Mouse (Mus musculus) megakaryocyte, embryonic 14.5 days (primary cell): ENCODE measurements around the gene Klrd1. TPM values are rescaled to one million over a fixed set of nuclear protein-coding genes. Genes with fewer than 3 reads are reported as not detected.
"Not testable (repeated sequence)": the region's sequence is repeated elsewhere in the genome, so short reads cannot be mapped to it uniquely, and the experiment has no call there.

Source experiments
- H3K27me3 ChIP-seq: replicated peaks from 2 replicates; pipeline ENCODE3; 2012; ENCODE audit warnings: inconsistent platforms
- H3K36me3 ChIP-seq: replicated peaks from 2 replicates; pipeline ENCODE3; 2012; ENCODE audit warnings: low read length, inconsistent platforms, mixed read lengths
- H3K4me1 ChIP-seq: 2 replicates; pipeline ENCODE4 v1.6.1; 2012; ENCODE audit warnings: inconsistent platforms
- H3K4me3 ChIP-seq: replicated peaks from 2 replicates; pipeline ENCODE3; 2012; ENCODE audit warnings: moderate library complexity, mild to moderate bottlenecking, inconsistent platforms
- H3K9me3 ChIP-seq: 2 replicates; pipeline ENCODE4 v1.6.1; 2012; ENCODE audit warnings: inconsistent platforms
- FLI1 ChIP-seq: IDR thresholded peaks from 2 replicates; pipeline ENCODE4 v1.6.1; 2012; ENCODE audit warnings: low read length, inconsistent platforms, mixed read lengths
- GATA1 ChIP-seq: IDR thresholded peaks from 3 replicates; pipeline ENCODE4 v1.6.1; 2012; ENCODE audit warnings: mixed read lengths, low read length, inconsistent platforms, borderline replicate concordance
- polyA plus RNA-seq: library from polyadenylated mRNA; stranded (reverse); fragments of >175 nt; gene quantifications from 2 replicates; pipeline ENCODE4 v1.2.3, GENCODE M21; 2012; ENCODE audit warnings: low replicate concordance; ENCODE audit not compliant: insufficient read depth

Gene Klrd1
- polyA plus RNA-seq, 1 experiment: not detected

- peaks cover 2% of the 10 kb centered on the region for H3K27me3 ChIP-seq
- H3K4me3 ChIP-seq: no peak overlapping the region
- TF ChIP-seq FLI1 (no peak), GATA1 (no peak)
- H3K36me3 ChIP-seq: no peaks in the 10 kb centered on the region
- no peaks in the 10 kb centered on the region for H3K9me3 ChIP-seq
- H3K4me1 ChIP-seq: peaks cover 3% of the 10 kb centered on the region; the same call in 1 of the 2 replicates
Observed at GRCm38 (mm10) chr6:129575315-129575714, 16.3 kb upstream of the Klrd1 start.

GRCm38 (mm10) chr6:129577605-129578004, 14.0 kb upstream of the Klrd1 start, which contains the start of gene Klre1:
Klre1 (plus strand) TSS chr6:129577905.
- Histone ChIP-seq H3K27me3 (peaks cover 4% of the 10 kb centered on the region), H3K4me3 (no peak within 1 kb of the TSS), H3K4me1 (peaks cover 6% of the 10 kb centered on the region; the same call in 1 of the 2 replicates), H3K9me3 (no peaks in the 10 kb centered on the region), H3K36me3 (no peaks in the 10 kb centered on the region)
- TF ChIP-seq GATA1 (no peak), FLI1 (no peak)

GRCm38 (mm10) chr6:129581274-129581673, 10.3 kb upstream of the Klrd1 start:
- Histone ChIP-seq H3K27me3 (peaks cover 2% of the 10 kb centered on the region), H3K4me1 (peaks cover 3% of the 10 kb centered on the region; the same call in 1 of the 2 replicates), H3K4me3 (no peak overlapping the region), H3K9me3 (no peaks in the 10 kb centered on the region), H3K36me3 (no peaks in the 10 kb centered on the region)
- TF ChIP-seq FLI1 (no peak), GATA1 (no peak)

- no peaks in the 10 kb centered on the region for H3K9me3 ChIP-seq
- H3K4me1 ChIP-seq: peaks cover 3% of the 10 kb centered on the region; the same call in 1 of the 2 replicates
- H3K36me3 ChIP-seq: no peaks in the 10 kb centered on the region
- peaks cover 2% of the 10 kb centered on the region for H3K27me3 ChIP-seq
- no peak overlapping the region for H3K4me3 ChIP-seq
- TF ChIP-seq FLI1 (no peak), GATA1 (no peak)
Observed at GRCm38 (mm10) chr6:129581896-129582295, 9.7 kb upstream of the Klrd1 start.

- no peak for TF ChIP-seq GATA1
- no peak for TF ChIP-seq FLI1
- H3K9me3 ChIP-seq: no peaks in the 10 kb centered on the region
Observed at GRCm38 (mm10) chr6:129583014-129583413, 8.6 kb upstream of the Klrd1 start.

GRCm38 (mm10) chr6:129608372-129608771, 16.8 kb downstream of the Klrd1 start:
- Histone ChIP-seq H3K36me3 (no peaks in the 10 kb centered on the region), H3K4me3 (no peak overlapping the region), H3K9me3 (no peaks in the 10 kb centered on the region), H3K4me1 (no peaks in the 10 kb centered on the region), H3K27me3 (no peaks in the 10 kb centered on the region)
- TF ChIP-seq FLI1 (no peak), GATA1 (no peak)

More at GRCm38 (mm10) chr6:129583014-129583413, 8.6 kb upstream of the Klrd1 start:
- H3K4me1 ChIP-seq: peaks cover 3% of the 10 kb centered on the region; the same call in 1 of the 2 replicates
- peaks cover 2% of the 10 kb centered on the region for H3K27me3 ChIP-seq
- no peak overlapping the region for H3K4me3 ChIP-seq
- no peaks in the 10 kb centered on the region for H3K36me3 ChIP-seq

- no peaks in the 10 kb centered on the region for H3K27me3 ChIP-seq
- H3K4me3 ChIP-seq: no peak within 1 kb of the TSS
- no peaks in the 10 kb centered on the region for H3K4me1 ChIP-seq
- no peaks in the 10 kb centered on the region for H3K36me3 ChIP-seq
- H3K9me3 ChIP-seq: no peaks in the 10 kb centered on the region
- TF ChIP-seq GATA1 (no peak), FLI1 (no peak)
Observed at GRCm38 (mm10) chr6:129623735-129624134, 32.2 kb downstream of the Klrd1 start, which contains the start of gene Klrk1. Klrk1 (minus strand) TSS chr6:129623864.

- not testable (repeated sequence) for H3K27me3 ChIP-seq, H3K36me3 ChIP-seq, H3K9me3 ChIP-seq, H3K4me3 ChIP-seq, H3K4me1 ChIP-seq
Observed at GRCm38 (mm10) chr6:129631046-129631445, 39.5 kb downstream of the Klrd1 start.

- not testable (repeated sequence) for H3K36me3 ChIP-seq, H3K27me3 ChIP-seq, H3K9me3 ChIP-seq, H3K4me3 ChIP-seq, H3K4me1 ChIP-seq
Observed at GRCm38 (mm10) chr6:129643237-129643636, 51.7 kb downstream of the Klrd1 start, which contains the start of gene Klrc3. Klrc3 (minus strand) TSS chr6:129643337.

GRCm38 (mm10) chr6:129644054-129644453, 52.5 kb downstream of the Klrd1 start:
- not testable (repeated sequence) for H3K27me3 ChIP-seq

More at GRCm38 (mm10) chr6:129644054-129644453, 52.5 kb downstream of the Klrd1 start:
- not testable (repeated sequence) for H3K4me3 ChIP-seq, H3K4me1 ChIP-seq, H3K36me3 ChIP-seq, H3K9me3 ChIP-seq

Other genes starting within 250 kb of the Klrd1 start
- gene Clec12a, start 249.1 kb upstream of the Klrd1 start, polyA plus RNA-seq: 0.67 TPM in 1 of 2 replicates, not detected in the other
- not detected in 2 replicates for gene Clec12b, start 205.9 kb upstream of the Klrd1 start, polyA plus RNA-seq
- 10.7 and 19.5 TPM in 2 replicates for gene Clec1b, start 194.5 kb upstream of the Klrd1 start, polyA plus RNA-seq
- gene Clec9a, start 182.9 kb upstream of the Klrd1 start, polyA plus RNA-seq: not detected in 2 replicates
- not detected in 2 replicates for gene Clec1a, start 139.8 kb upstream of the Klrd1 start, polyA plus RNA-seq
- gene Olr1, start 84.6 kb upstream of the Klrd1 start, polyA plus RNA-seq: 0.21 TPM in 1 of 2 replicates, not detected in the other
- not detected in 2 replicates for gene Tmem52b, start 79.2 kb upstream of the Klrd1 start, polyA plus RNA-seq
- gene Gabarapl1, start 58.6 kb upstream of the Klrd1 start, polyA plus RNA-seq: 25.5 and 160 TPM in 2 replicates
- 0.69 TPM in 1 of 2 replicates, not detected in the other for gene Klre1, start 13.9 kb upstream of the Klrd1 start, polyA plus RNA-seq
- gene Klrk1, start 32.1 kb downstream of the Klrd1 start, polyA plus RNA-seq: not detected in 2 replicates
- not detected in 2 replicates for gene Klrc3, start 51.6 kb downstream of the Klrd1 start, polyA plus RNA-seq
- gene Klrc2, start 68.9 kb downstream of the Klrd1 start, polyA plus RNA-seq: not detected in 2 replicates
- not detected in 2 replicates for gene Klrc1, start 87.2 kb downstream of the Klrd1 start, polyA plus RNA-seq
- gene Klri1, start 125.3 kb downstream of the Klrd1 start, polyA plus RNA-seq: not detected in 2 replicates
- gene Klri2, start 148.7 kb downstream of the Klrd1 start, polyA plus RNA-seq: not detected in 2 replicates
- not detected in 2 replicates for gene Gm156, start 192.5 kb downstream of the Klrd1 start, polyA plus RNA-seq